Mouse (Mus musculus) CH12.LX (cell line): Measurements from ENCODE around the gene Pcbp2.

Source experiments
- CTCF ChIP-seq, 2 experiments: IDR thresholded peaks in 1 of 2; conservative IDR thresholded peaks in 1 of 2; 2 replicates each; pipeline ENCODE4 v1.5.1; 2011 to 2012; ENCODE audit warnings: low read depth in 2 of 2, low read length in 2 of 2, improper control_type of control experiment in 1 of 2, inconsistent platforms in 1 of 2, mild to moderate bottlenecking in 1 of 2, moderate library complexity in 1 of 2
- EP300 ChIP-seq: IDR thresholded peaks from 2 replicates; pipeline ENCODE4 v1.6.1; 2011; ENCODE audit warnings: low read length, improper control_type of control experiment
- ETS1 ChIP-seq: conservative IDR thresholded peaks from 2 replicates; pipeline ENCODE4 v1.6.1; 2012; ENCODE audit warnings: low read depth, mild to moderate bottlenecking, inconsistent platforms, low read length, improper control_type of control experiment, moderate library complexity
- IRF4 ChIP-seq: IDR thresholded peaks from 2 replicates; pipeline ENCODE4 v1.6.1; 2014; ENCODE audit warnings: low read depth, mild to moderate bottlenecking, inconsistent platforms, low read length, improper control_type of control experiment
- JUND ChIP-seq: conservative IDR thresholded peaks from 2 replicates; pipeline ENCODE4 v1.6.1; 2011; ENCODE audit warnings: low read depth, low read length, improper control_type of control experiment
- MAFK ChIP-seq: IDR thresholded peaks from 2 replicates; pipeline ENCODE4 v1.6.1; 2011; ENCODE audit warnings: low read length, improper control_type of control experiment; ENCODE audit not compliant: insufficient replicate concordance
- MEF2A ChIP-seq: IDR thresholded peaks from 2 replicates; pipeline ENCODE4 v1.6.1; 2014; ENCODE audit warnings: low read depth, mild to moderate bottlenecking, inconsistent platforms, low read length, improper control_type of control experiment, borderline replicate concordance
- POLR2A ChIP-seq: IDR thresholded peaks from 2 replicates; pipeline ENCODE4 v1.6.1; 2011; ENCODE audit warnings: low read depth, mild to moderate bottlenecking, improper control_type of control experiment, low read length
- RAD21 ChIP-seq: IDR thresholded peaks from 2 replicates; pipeline ENCODE4 v1.6.1; 2011; ENCODE audit warnings: low read depth, mild to moderate bottlenecking, low read length, improper control_type of control experiment, moderate library complexity
- RCOR1 ChIP-seq: conservative IDR thresholded peaks from 2 replicates; pipeline ENCODE4 v1.6.1; 2012; ENCODE audit warnings: low read depth, mild to moderate bottlenecking, inconsistent platforms, low read length, improper control_type of control experiment
- UBTF ChIP-seq: IDR thresholded peaks from 2 replicates; pipeline ENCODE4 v1.6.1; 2012; ENCODE audit warnings: low read depth, mild to moderate bottlenecking, inconsistent platforms, low read length, improper control_type of control experiment, moderate library complexity
- USF1 ChIP-seq: IDR thresholded peaks from 2 replicates; pipeline ENCODE4 v1.6.1; 2014; ENCODE audit warnings: low read depth, mild to moderate bottlenecking, inconsistent platforms, low read length, improper control_type of control experiment
- ZC3H11A ChIP-seq: IDR thresholded peaks from 2 replicates; pipeline ENCODE4 v1.6.1; 2012; ENCODE audit warnings: low read depth, mild to moderate bottlenecking, inconsistent platforms, low read length, improper control_type of control experiment

GRCm38 (mm10) chr15:102517976-102518858, 47.9 kb downstream of the Pcbp2 start, which contains the start of gene Tarbp2:
- no peak for TF ChIP-seq CTCF (conservative IDR thresholded peaks at IDR 0.05 in 1 of 2, IDR thresholded peaks at IDR 0.05 in 1 of 2; ENCODE audit: low read depth in 2 of 2, low read length in 2 of 2)
- TF ChIP-seq EP300, result no peak; the same call in 1 of the 2 replicates
- TF ChIP-seq ETS1, result no peak
- TF ChIP-seq ZC3H11A, result no peak
- no peak for TF ChIP-seq MAFK
- no peak for TF ChIP-seq RCOR1
- no peak for TF ChIP-seq JUND
- peak; percentile 44; the same call in 1 of the 2 replicates for TF ChIP-seq MEF2A
- no peak for TF ChIP-seq UBTF
- peak; percentile 90 for TF ChIP-seq POLR2A
- peak; percentile 35 for TF ChIP-seq IRF4
- TF ChIP-seq RAD21, result no peak
- no peak; the same call in 1 of the 2 replicates for TF ChIP-seq USF1
